Mouse (Mus musculus): Measurements from ENCODE around the gene Cps1. TPM values are rescaled to one million over a fixed set of nuclear protein-coding genes. Genes with fewer than 3 reads are reported as not detected.

The Cps1 gene
- 49.4 and 85.9 TPM in 2 replicates for polyA plus RNA-seq (2015; fragmentation: Nextera tagmentation; extraction: Ambion mirVana)

DNA sequence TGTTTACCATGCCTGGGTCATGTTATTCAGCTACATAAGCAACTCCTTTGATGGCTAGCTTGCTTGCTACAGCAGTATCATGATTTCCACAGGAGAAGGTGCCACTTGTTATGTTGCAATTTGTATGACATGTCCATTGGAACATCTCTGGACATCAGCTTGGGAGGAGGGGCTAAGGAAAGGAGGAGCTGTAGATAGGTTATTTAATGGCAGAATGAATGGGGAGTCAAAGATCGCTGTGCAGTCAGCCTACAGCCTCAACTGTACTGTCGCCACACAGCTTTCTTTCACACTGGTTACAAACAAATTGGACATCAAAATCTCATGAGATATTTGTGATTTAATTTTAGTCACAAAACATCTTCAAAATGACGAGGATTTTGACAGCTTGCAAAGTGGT lies at the start of gene Cps1:
Gene Cps1, plus strand, starts transcription at position 230 of the 400 bp plus-strand sequence.
- ATAC-seq (ENCODE audit: insufficient read depth, low FRiP score, low read depth), result no peak
- no peak within 1 kb of the TSS for H3K4me2 ChIP-seq
- 81% methylated on average over 3 of the region's 3 CpGs for WGBS

DNA sequence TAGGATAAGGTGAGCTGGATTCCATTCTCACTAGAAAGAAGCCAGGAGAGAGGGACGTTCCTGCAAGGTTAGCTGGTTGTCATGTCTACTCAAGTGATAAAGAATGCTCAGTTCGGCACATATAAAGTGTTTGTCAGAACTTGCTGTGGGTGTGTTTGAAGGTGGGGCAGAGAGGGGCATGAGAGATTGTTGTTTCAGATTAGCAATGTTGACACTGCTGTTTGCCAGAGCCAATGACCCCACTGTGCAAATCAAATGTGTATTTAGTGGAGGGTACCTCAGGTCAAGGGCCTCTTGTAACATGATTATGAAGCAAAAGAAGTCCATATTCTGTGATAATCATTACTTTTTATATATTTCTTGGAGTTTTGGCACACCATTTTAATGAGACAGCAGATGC lies 45.1 kb upstream of the Cps1 start:
- ATAC-seq (ENCODE audit: insufficient read depth, low FRiP score, low read depth), result peak; percentile 84
- WGBS, result 41% methylated on average over 2 of the region's 2 CpGs
- Histone ChIP-seq H3K9me3 (no peaks in the 10 kb centered on the region), H3K36me3 (no peaks in the 10 kb centered on the region), H3K9ac (no peak overlapping the region), H3K27me3 (replicated peaks) (no peaks in the 10 kb centered on the region), H3K4me2 (no peak overlapping the region), H3K4me1 (no peaks in the 10 kb centered on the region), H3K4me3 (replicated peaks) (no peak overlapping the region), H3K27ac (no peak overlapping the region)

More for the DNA sequence above, at the start of gene Cps1:
- Histone ChIP-seq H3K27ac (no peak within 1 kb of the TSS), H3K36me3 (no peaks in the 10 kb centered on the region), H3K27me3 (replicated peaks) (no peaks in the 10 kb centered on the region), H3K4me1 (no peaks in the 10 kb centered on the region), H3K9ac (no peak within 1 kb of the TSS), H3K9me3 (no peaks in the 10 kb centered on the region), H3K4me3 (replicated peaks) (no peak within 1 kb of the TSS)

DNA sequence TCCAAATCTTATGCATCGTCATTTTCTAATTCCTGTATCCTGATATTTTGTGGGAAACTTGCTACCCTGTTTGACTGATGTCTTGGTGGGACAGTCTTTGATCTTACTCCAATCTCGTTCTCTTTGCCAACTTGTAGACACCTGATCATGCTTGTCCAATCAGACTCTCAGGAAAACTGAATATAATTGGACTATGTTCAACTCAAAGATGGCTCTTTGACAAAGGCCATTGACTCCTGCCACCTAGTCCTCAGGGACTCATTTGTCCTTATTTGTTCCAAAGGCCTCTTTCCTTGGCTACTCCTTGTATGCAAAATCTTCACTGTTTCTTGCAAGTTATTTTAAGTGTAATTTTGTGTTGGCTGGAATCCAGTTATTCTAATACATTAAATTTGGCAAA lies 44.2 kb upstream of the Cps1 start:
- H3K4me3 ChIP-seq (replicated peaks), result no peak overlapping the region
- H3K9me3 ChIP-seq, result no peaks in the 10 kb centered on the region
- H3K27ac ChIP-seq, result no peak overlapping the region
- H3K4me2 ChIP-seq, result no peak overlapping the region
- WGBS, result 72% methylated on average over 2 of the region's 2 CpGs
- no peaks in the 10 kb centered on the region for H3K27me3 ChIP-seq (replicated peaks)
- no peaks in the 10 kb centered on the region for H3K4me1 ChIP-seq
- no peak for ATAC-seq (ENCODE audit: insufficient read depth, low FRiP score, low read depth)
- H3K9ac ChIP-seq, result no peak overlapping the region
- H3K36me3 ChIP-seq, result no peaks in the 10 kb centered on the region

DNA sequence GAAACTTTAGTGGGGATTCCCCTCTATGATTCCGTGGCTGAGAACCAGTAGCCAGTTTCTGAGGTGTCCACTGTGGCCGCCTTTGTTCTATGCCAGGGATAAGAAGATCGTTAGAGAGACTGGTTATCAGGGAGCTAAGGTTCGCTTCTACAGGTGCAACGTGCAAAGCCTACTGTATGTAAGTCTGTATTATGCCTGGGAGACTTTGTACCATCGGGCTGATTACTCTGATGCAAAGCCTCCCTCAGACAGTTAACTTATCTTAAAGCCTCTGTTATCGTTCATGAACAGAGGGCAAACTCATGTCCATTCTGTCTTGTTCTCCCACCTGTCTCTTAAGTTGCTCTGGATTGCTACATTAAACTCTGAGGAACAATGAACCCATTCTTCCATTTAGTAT lies 43.7 kb upstream of the Cps1 start:
- no peaks in the 10 kb centered on the region for H3K36me3 ChIP-seq
- H3K27ac ChIP-seq, result no peak overlapping the region
- H3K9ac ChIP-seq, result no peak overlapping the region
- WGBS, result 78% methylated on average over 7 of the region's 7 CpGs
- ATAC-seq (ENCODE audit: insufficient read depth, low FRiP score, low read depth), result peak; percentile 53; the same call in 1 of the 2 replicates
- no peak overlapping the region for H3K4me2 ChIP-seq
- H3K9me3 ChIP-seq, result no peaks in the 10 kb centered on the region
- no peaks in the 10 kb centered on the region for H3K27me3 ChIP-seq (replicated peaks)
- H3K4me3 ChIP-seq (replicated peaks), result no peak overlapping the region
- H3K4me1 ChIP-seq, result no peaks in the 10 kb centered on the region

DNA sequence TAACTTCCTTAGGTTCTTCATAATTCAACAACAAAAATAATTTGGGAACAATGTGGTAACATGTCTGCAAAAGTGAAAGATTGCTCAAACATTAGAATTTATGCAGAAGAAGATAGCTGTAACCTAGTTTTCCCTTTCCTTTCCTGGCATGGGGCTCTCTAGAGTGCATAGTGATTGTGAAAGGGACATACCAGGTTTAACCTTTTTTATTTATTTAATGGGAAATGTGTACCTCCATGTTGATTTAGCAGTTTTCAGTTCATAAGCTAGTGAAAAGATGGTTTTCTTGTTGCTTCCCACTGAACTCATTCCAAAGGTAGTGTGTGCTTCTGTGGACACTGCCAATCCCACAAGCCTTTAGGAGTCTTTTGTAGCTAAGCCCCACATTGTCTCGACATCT lies 30.4 kb upstream of the Cps1 start:
- H3K27me3 ChIP-seq (replicated peaks), result no peaks in the 10 kb centered on the region
- H3K36me3 ChIP-seq, result no peaks in the 10 kb centered on the region
- no peak overlapping the region for H3K27ac ChIP-seq
- H3K9ac ChIP-seq, result no peak overlapping the region
- H3K4me3 ChIP-seq (replicated peaks), result no peak overlapping the region
- H3K9me3 ChIP-seq, result no peaks in the 10 kb centered on the region
- H3K4me1 ChIP-seq, result no peaks in the 10 kb centered on the region
- no peak for ATAC-seq (ENCODE audit: insufficient read depth, low FRiP score, low read depth)
- no peak overlapping the region for H3K4me2 ChIP-seq
- 71% methylated on average over 1 of the region's 1 CpGs for WGBS

DNA sequence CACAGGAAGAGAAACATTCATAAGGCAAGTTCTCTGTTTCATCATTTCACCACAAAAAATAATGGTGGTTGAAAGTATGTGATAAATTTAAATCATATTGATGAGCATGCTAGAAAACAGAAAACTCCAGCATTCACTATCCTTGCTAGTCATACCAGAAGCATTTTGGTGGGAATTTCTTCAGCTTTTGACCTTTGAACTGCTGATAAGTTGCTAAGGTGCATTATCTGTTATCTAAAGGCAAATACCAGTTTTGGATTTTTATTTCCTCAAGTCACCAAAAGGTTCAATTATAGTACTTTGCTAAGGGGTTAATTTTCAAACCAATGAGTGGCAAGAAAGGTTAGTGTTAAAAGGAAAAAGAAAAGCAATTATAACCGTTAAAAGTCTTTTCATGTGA lies 23.6 kb upstream of the Cps1 start:
- Histone ChIP-seq H3K27ac (no peak overlapping the region), H3K4me3 (replicated peaks) (no peak overlapping the region), H3K27me3 (replicated peaks) (no peaks in the 10 kb centered on the region), H3K9ac (no peak overlapping the region), H3K36me3 (no peaks in the 10 kb centered on the region), H3K4me1 (no peaks in the 10 kb centered on the region), H3K4me2 (no peak overlapping the region), H3K9me3 (no peaks in the 10 kb centered on the region)
- WGBS, result 56% methylated on average over 1 of the region's 1 CpGs
- ATAC-seq (ENCODE audit: insufficient read depth, low FRiP score, low read depth), result no peak

DNA sequence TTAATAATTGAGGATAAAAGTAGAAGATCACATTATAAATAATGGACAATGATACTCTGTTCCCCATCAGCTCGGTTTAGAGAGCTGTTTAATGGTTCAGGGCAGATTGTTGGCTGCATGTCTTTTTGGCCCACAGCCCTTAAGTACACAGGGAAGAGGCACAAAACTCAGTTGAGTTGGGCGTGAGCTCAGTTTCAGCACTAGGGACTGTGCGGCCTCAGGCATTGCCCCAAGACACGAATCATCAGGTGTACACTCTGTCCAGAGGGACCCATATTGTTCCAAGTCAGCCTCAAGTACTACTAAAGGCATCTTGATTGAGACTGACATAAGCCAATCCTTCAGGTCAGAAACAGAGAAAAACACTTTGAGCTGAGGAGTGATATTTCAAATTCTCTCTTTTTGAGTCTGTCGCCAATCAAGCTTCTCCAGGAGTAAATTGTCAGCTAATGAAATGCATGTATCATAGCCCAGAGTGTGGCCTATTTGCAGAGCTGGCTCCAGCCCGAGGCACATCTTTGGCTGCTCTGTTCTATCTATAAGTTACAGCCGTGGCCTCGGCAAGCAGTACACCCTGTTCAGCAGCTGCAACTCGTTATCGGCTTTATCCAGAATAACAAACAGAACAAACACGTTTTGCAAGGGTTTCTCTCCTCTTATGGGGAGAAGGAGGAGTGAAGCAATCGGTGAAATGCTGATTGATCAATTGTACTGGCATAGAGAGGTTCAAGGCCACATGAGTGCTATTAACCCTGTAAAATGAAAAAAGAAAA lies 19.2 kb upstream of the Cps1 start:
- Histone ChIP-seq H3K27ac (peak overlapping the region; percentile 37; the same call in 1 of the 2 replicates), H3K36me3 (no peaks in the 10 kb centered on the region), H3K27me3 (replicated peaks) (no peaks in the 10 kb centered on the region), H3K4me3 (replicated peaks) (no peak overlapping the region), H3K9me3 (no peaks in the 10 kb centered on the region), H3K4me1 (no peaks in the 10 kb centered on the region), H3K9ac (no peak overlapping the region), H3K4me2 (no peak overlapping the region)
- ATAC-seq (ENCODE audit: insufficient read depth, low FRiP score, low read depth), result peak; percentile 84; the same call in 1 of the 2 replicates
- 30% methylated on average over 12 of the region's 12 CpGs for WGBS

DNA sequence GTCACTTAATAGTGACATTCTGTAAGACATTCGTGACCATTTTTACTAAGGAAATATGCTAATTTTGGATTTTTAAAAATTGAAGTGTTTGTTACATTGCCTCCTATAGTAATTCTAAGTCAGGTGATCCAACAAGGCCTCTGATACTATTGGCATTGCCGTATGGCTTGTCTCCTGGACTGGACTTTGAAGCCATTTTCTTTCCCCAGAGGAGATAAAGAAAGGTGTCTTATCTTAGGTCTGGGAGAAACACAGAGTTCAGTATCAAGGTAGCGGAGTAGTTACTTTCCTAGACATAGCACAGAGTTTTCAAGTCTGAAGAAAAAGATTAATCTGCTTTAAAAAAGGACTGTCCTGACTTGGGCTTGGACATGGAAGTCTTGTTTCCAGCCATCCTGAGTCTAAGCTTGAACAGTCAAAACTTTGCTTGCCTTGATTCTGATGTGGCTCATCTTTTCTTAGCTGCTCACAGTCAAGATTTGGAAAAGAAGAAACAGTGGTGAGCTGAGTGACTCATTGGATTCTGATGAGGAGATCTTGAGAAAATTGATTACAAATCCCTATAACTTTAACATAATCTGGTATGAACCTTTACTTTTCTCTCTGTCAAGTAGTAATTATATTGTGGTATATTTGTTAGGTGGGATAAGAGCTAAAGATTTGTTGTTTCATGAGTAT lies 11.1 kb upstream of the Cps1 start:
- no peak overlapping the region for H3K4me2 ChIP-seq
- H3K27ac ChIP-seq, result no peak overlapping the region
- H3K4me3 ChIP-seq (replicated peaks), result no peak overlapping the region
- H3K9ac ChIP-seq, result no peak overlapping the region
- no peaks in the 10 kb centered on the region for H3K27me3 ChIP-seq (replicated peaks)
- H3K36me3 ChIP-seq, result no peaks in the 10 kb centered on the region
- whole genome bisulfite sequencing, result 78% methylated on average over 3 of the region's 3 CpGs
- no peaks in the 10 kb centered on the region for H3K9me3 ChIP-seq
- no peak for ATAC-seq (ENCODE audit: insufficient read depth, low FRiP score, low read depth)
- no peaks in the 10 kb centered on the region for H3K4me1 ChIP-seq

DNA sequence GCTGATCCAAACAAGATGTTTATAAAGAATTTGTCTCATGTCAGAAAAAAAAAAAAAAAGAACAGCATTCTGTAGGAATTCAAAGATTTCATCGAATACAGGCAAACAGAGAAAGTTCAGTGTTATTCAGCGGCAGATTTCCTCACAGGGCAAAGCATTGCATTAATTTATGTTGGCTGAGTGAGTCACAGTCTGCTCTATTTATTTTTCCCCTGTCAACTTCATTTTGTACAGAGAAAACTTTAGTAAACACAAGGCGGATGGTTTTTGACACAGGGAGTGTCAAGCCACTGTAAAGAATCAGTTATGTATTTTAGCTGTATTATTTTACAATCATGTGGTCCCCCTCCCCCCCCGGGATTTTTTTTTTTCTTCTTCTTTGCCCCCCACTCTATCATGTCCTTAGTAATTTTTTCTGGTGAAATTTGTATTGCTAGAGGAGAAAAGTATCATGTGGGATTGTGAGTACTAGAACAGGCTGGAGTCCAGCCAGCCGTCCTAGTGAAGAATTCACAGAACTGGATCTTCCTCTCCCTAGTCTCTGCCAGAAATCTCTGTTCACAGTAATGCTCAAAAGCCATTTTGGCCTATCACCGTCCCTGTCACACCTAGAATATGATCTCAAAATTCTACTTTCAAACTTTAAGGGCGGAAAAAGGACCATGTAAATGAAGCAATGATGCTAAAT lies 9.3 kb upstream of the Cps1 start:
- Histone ChIP-seq H3K9me3 (no peaks in the 10 kb centered on the region), H3K4me2 (no peak overlapping the region), H3K9ac (no peak overlapping the region), H3K27ac (no peak overlapping the region), H3K4me3 (replicated peaks) (no peak overlapping the region), H3K36me3 (no peaks in the 10 kb centered on the region), H3K27me3 (replicated peaks) (no peaks in the 10 kb centered on the region), H3K4me1 (no peaks in the 10 kb centered on the region)
- 43% methylated on average over 7 of the region's 7 CpGs for WGBS
- ATAC-seq (ENCODE audit: insufficient read depth, low FRiP score, low read depth), result peak; percentile 60

DNA sequence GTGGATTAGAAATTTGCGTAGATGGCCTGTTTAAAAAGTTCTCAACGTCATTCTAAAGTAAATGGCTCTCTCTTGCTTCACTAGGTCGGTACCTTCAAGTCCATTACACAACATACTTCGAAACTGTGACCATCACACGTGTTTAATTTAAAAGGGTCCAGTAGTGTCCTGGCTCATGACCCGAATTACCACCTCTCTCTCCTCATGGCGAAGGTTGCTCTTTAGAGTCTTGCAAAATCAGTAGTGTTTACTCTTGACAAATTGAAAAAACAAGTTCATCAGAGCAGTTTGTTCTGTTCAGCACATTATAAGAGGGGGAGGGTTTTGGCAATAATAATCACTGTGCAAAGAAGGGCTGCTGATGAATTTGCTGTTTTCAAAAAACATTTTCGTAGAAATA lies 6.3 kb upstream of the Cps1 start:
- Histone ChIP-seq H3K36me3 (no peaks in the 10 kb centered on the region), H3K4me3 (replicated peaks) (no peak overlapping the region), H3K27ac (no peak overlapping the region), H3K9ac (no peak overlapping the region), H3K9me3 (no peaks in the 10 kb centered on the region), H3K4me2 (no peak overlapping the region), H3K27me3 (replicated peaks) (no peaks in the 10 kb centered on the region), H3K4me1 (no peaks in the 10 kb centered on the region)
- no peak for ATAC-seq (ENCODE audit: insufficient read depth, low FRiP score, low read depth)
- WGBS, result 78% methylated on average over 8 of the region's 8 CpGs

DNA sequence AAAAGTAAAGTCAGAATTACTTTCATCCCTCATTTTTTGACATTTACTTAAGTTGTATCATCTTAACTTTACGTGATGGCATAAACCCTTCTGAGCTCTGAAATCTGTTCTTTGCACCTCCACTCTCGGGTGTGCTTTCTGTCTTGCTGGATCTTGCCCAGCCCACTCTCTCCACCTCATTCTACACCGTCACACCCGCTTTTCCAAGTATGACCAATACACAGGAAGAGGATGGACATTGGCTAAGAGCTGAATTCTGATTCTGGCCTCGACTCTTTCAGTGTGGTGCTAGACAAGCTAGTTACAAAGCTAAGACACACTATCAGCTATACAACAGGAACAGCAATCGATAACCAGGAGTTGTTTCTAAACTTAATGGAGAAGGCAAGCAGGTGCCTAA lies 5.0 kb upstream of the Cps1 start:
- WGBS, result 83% methylated on average over 6 of the region's 6 CpGs
- H3K9ac ChIP-seq, result no peak overlapping the region
- H3K27ac ChIP-seq, result no peak overlapping the region
- H3K27me3 ChIP-seq (replicated peaks), result no peaks in the 10 kb centered on the region
- H3K4me2 ChIP-seq, result no peak overlapping the region
- H3K4me1 ChIP-seq, result no peaks in the 10 kb centered on the region
- no peak for ATAC-seq (ENCODE audit: insufficient read depth, low FRiP score, low read depth)
- no peak overlapping the region for H3K4me3 ChIP-seq (replicated peaks)
- no peaks in the 10 kb centered on the region for H3K36me3 ChIP-seq
- H3K9me3 ChIP-seq, result no peaks in the 10 kb centered on the region

DNA sequence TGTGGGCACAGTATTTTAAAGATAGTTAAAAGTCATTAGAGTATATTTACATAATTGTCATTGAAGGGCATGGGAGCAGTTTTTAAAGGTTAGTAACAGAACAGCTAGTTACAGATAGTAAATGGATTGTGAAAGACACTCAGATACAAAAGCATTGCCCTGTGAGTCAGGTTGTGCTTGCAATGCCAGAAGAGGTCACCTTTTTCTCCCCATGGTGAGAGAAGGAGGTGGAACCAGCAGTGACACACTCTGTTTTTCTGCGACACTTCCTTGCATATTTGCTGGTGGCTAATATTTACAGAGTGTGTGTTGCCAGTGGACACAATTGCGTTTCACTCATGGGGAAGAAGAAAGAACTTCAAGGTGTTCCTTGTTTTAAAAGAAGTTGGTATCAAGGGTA lies 2.6 kb downstream of the Cps1 start:
- Histone ChIP-seq H3K4me3 (replicated peaks) (no peak overlapping the region), H3K36me3 (no peaks in the 10 kb centered on the region), H3K27me3 (replicated peaks) (no peaks in the 10 kb centered on the region), H3K4me2 (no peak overlapping the region), H3K9ac (no peak overlapping the region), H3K9me3 (no peaks in the 10 kb centered on the region), H3K4me1 (no peaks in the 10 kb centered on the region), H3K27ac (no peak overlapping the region)
- no peak for ATAC-seq (ENCODE audit: insufficient read depth, low FRiP score, low read depth)
- 68% methylated on average over 2 of the region's 2 CpGs for WGBS

All from stomach, embryonic 15.5 days (tissue).